Mouse (Mus musculus) liver, postnatal 0 days (tissue): ENCODE results near the gene Det1. TPM values are rescaled to one million over a fixed set of nuclear protein-coding genes. Genes with fewer than 3 reads are reported as not detected.

Source experiments
- ATAC-seq: fragments of 200-750 bp; cut with Nextera tagmentation; 2 replicates; pipeline ENCODE4 v1.8.0; 2017; ENCODE audit warnings: mild to moderate bottlenecking, moderate library complexity
- DNase-seq: peaks from one replicate; pipeline ENCODE4 v3.0.0-alpha.2; 2016
- H3K27ac ChIP-seq: fragments of 300-500 bp; sonication (generic); 2 replicates; pipeline ENCODE4 v1.5.1; 2014; ENCODE audit warnings: antibody characterized with exemption, moderate library complexity, mild to moderate bottlenecking, low read depth
- H3K27me3 ChIP-seq: fragments of 300-500 bp; sonication (generic); 2 replicates; pipeline ENCODE4 v1.6.1; 2014; ENCODE audit warnings: low read length, control low read depth, mixed read lengths; ENCODE audit not compliant: insufficient read depth
- H3K36me3 ChIP-seq: fragments of 300-500 bp; sonication (generic); replicated peaks from 2 replicates; pipeline ENCODE4 v1.6.1; 2014; ENCODE audit warnings: mild to moderate bottlenecking, control low read depth, low read length, moderate library complexity, mixed read lengths; ENCODE audit not compliant: insufficient read depth
- H3K4me1 ChIP-seq: fragments of 300-500 bp; sonication (generic); 2 replicates; pipeline ENCODE4 v1.6.1; 2014; ENCODE audit warnings: antibody characterized with exemption, mild to moderate bottlenecking, control low read depth; ENCODE audit not compliant: insufficient read depth
- H3K4me2 ChIP-seq: fragments of 300-500 bp; sonication (generic); 2 replicates; pipeline ENCODE4 v1.6.1; 2014; ENCODE audit warnings: low read depth, mild to moderate bottlenecking, low read length, moderate library complexity, mixed read lengths
- H3K4me3 ChIP-seq: fragments of 300-500 bp; sonication (generic); 2 replicates; pipeline ENCODE4 v1.5.1; 2014; ENCODE audit warnings: low read depth, low read length
- H3K9ac ChIP-seq: fragments of 300-500 bp; sonication (generic); replicated peaks from 2 replicates; pipeline ENCODE4 v1.6.1; 2014; ENCODE audit warnings: mild to moderate bottlenecking, moderate library complexity
- H3K9me3 ChIP-seq: fragments of 300-500 bp; sonication (generic); 2 replicates; pipeline ENCODE4 v1.6.1; 2016; ENCODE audit warnings: mild to moderate bottlenecking, control low read depth, low read length, mixed read lengths
- CTCF ChIP-seq: sonication (generic); IDR thresholded peaks from 2 replicates; pipeline ENCODE4 v1.5.1; 2016; ENCODE audit warnings: antibody characterized with exemption, low read depth
- EP300 ChIP-seq: IDR thresholded peaks from 2 replicates; pipeline ENCODE4 v1.6.1; 2016; ENCODE audit warnings: antibody characterized with exemption, low read depth, mild to moderate bottlenecking
- WGBS: fragments of 180-500 bp; shearing (Covaris S2); extraction: QIAGEN DNeasy Blood & Tissue Kit; methylation state at CpG from one replicate; pipeline ENCODE4 v1.1.7; 2014; ENCODE audit not compliant: insufficient replicate concordance; 5-methylcytosine and 5-hydroxymethylcytosine counted together
- polyA plus RNA-seq: library from polyadenylated mRNA; unstranded; fragments of >200 nt; fragmentation: Nextera tagmentation; extraction: Ambion mirVana; gene quantifications from 2 replicates; pipeline ENCODE4 v1.2.1, GENCODE M21; 2015

Gene Det1
- polyA plus RNA-seq, result 7.9 and 8.1 TPM in 2 replicates

GRCm38 (mm10) chr7:78846737-78847434, at the start of gene Det1:
TSS of gene Det1 (minus strand) at chr7:78847263.
- ATAC-seq (peak; percentile 93), DNase-seq (peak; percentile 93)
- Histone ChIP-seq H3K27ac (peak within 1 kb of the TSS; percentile 89), H3K9ac (peak within 1 kb of the TSS; percentile 84), H3K27me3 (no peaks in the 10 kb centered on the region), H3K9me3 (no peaks in the 10 kb centered on the region), H3K36me3 (peaks cover 19% of the 10 kb centered on the region), H3K4me1 (peaks cover 12% of the 10 kb centered on the region), H3K4me3 (peak within 1 kb of the TSS; percentile 84), H3K4me2 (peak within 1 kb of the TSS; percentile 75)
- under 1% methylated on average over 54 of the region's 54 CpGs for WGBS
- TF ChIP-seq CTCF (peak; percentile 98), EP300 (0 out of 2 replicates have a peak, but pooled peaks have one; percentile 2)

- Histone ChIP-seq H3K4me3 (peak within 1 kb of the TSS; percentile 86), H3K4me1 (peaks cover 23% of the 10 kb centered on the region), H3K9me3 (no peaks in the 10 kb centered on the region), H3K9ac (peak within 1 kb of the TSS; percentile 80), H3K4me2 (peak within 1 kb of the TSS; percentile 94), H3K27me3 (no peaks in the 10 kb centered on the region), H3K27ac (peak within 1 kb of the TSS; percentile 66; the same call in 1 of the 2 replicates), H3K36me3 (0 out of 2 replicates have a peak, but pooled peaks cover 3% of the 10 kb centered on the region)
- peak; percentile 99 for DNase-seq
- WGBS, result under 1% methylated on average over 47 of the region's 53 CpGs
- peak; percentile 99 for ATAC-seq
- no peak for TF ChIP-seq CTCF
- TF ChIP-seq EP300, result peak; percentile 43; the same call in 1 of the 2 replicates
Observed at GRCm38 (mm10) chr7:78895653-78896333, 48.7 kb upstream of the Det1 start, which contains the start of gene Aen. TSS of gene Aen (plus strand) at chr7:78895854.

DNA sequence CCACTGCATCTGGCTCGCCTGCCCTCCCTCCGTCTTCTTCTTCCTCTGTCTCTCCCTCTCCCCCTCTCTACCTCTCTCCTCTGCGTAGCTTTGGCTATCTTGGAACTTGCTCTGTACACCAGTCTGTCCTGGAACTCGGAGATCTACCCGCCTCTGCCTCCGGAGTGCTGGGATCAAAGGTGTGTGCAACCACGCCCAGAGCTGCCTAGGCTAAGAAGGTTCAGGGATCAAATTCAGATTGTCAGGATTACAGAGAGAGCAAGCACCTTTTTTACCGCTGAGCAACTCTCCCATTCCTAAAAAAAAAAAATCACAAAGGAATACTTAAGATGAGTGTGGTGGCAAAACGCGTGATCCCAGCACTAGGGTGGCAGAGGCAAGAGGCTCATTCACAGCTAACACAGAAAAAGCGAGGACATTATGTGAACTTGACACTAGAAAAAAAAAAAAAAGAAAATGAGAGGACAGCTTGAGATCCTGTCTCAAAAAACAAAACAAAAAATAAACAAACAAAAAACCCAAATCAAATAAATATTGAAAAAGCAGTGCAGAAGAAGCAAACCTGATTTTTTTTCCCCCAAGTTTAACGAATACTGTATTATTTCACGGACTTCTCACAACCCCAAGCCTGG, 48.1 kb upstream of the Det1 start:
- no peak overlapping the region for H3K27ac ChIP-seq
- H3K27me3 ChIP-seq, result no peaks in the 10 kb centered on the region
- DNase-seq (no peak), ATAC-seq (no peak)
- peaks cover 23% of the 10 kb centered on the region for H3K4me1 ChIP-seq
- H3K9ac ChIP-seq, result no peak overlapping the region
- 0 out of 2 replicates have a peak, but pooled peaks cover 3% of the 10 kb centered on the region for H3K36me3 ChIP-seq
- H3K9me3 ChIP-seq, result no peaks in the 10 kb centered on the region
- WGBS, result 33% methylated on average over 13 of the region's 13 CpGs
- TF ChIP-seq CTCF (no peak), EP300 (no peak)
- peak overlapping the region; percentile 94 for H3K4me2 ChIP-seq
- peak overlapping the region; percentile 86 for H3K4me3 ChIP-seq

- DNase-seq (no peak), ATAC-seq (no peak)
- Histone ChIP-seq H3K36me3 (0 out of 2 replicates have a peak, but pooled peaks cover 3% of the 10 kb centered on the region), H3K9me3 (no peaks in the 10 kb centered on the region), H3K4me3 (no peak overlapping the region), H3K4me1 (peaks cover 23% of the 10 kb centered on the region), H3K27ac (no peak overlapping the region), H3K4me2 (no peak overlapping the region), H3K9ac (no peak overlapping the region), H3K27me3 (no peaks in the 10 kb centered on the region)
- 73% methylated on average over 10 of the region's 10 CpGs for WGBS
- TF ChIP-seq EP300 (no peak), CTCF (no peak)
Observed at GRCm38 (mm10) chr7:78893917-78894316, 46.9 kb upstream of the Det1 start.

- ATAC-seq, result peak; percentile 38; the same call in 1 of the 2 replicates
- peaks cover 10% of the 10 kb centered on the region; the same call in 1 of the 2 replicates for H3K27me3 ChIP-seq
- DNase-seq, result peak; percentile 93
Observed at GRCm38 (mm10) chr7:78890641-78891040, 43.6 kb upstream of the Det1 start.

GRCm38 (mm10) chr7:78887431-78887842, 40.4 kb upstream of the Det1 start:
- TF ChIP-seq EP300, result no peak
- TF ChIP-seq CTCF, result no peak
- Histone ChIP-seq H3K4me3 (no peak overlapping the region), H3K9ac (no peak overlapping the region), H3K9me3 (no peaks in the 10 kb centered on the region), H3K27me3 (peaks cover 38% of the 10 kb centered on the region), H3K4me2 (no peak overlapping the region), H3K27ac (no peak overlapping the region), H3K4me1 (no peaks in the 10 kb centered on the region), H3K36me3 (no peaks in the 10 kb centered on the region)
- no peak for ATAC-seq
- 70% methylated on average over 9 of the region's 9 CpGs for WGBS
- no peak for DNase-seq

More at GRCm38 (mm10) chr7:78890641-78891040, 43.6 kb upstream of the Det1 start:
- Histone ChIP-seq H3K36me3 (no peaks in the 10 kb centered on the region), H3K9me3 (no peaks in the 10 kb centered on the region), H3K4me3 (no peak overlapping the region), H3K9ac (no peak overlapping the region), H3K4me2 (no peak overlapping the region), H3K27ac (no peak overlapping the region), H3K4me1 (peaks cover 4% of the 10 kb centered on the region)
- TF ChIP-seq CTCF (peak; percentile 98), EP300 (no peak)
- 2% methylated on average over 16 of the region's 16 CpGs for WGBS
